Mouse (Mus musculus): ENCODE data around the gene Tle6. TPM values are rescaled to one million over a fixed set of nuclear protein-coding genes. Genes with fewer than 3 reads are reported as not detected.

Gene Tle6
- polyA plus RNA-seq, 1 experiment, result 8.6 TPM

DNA sequence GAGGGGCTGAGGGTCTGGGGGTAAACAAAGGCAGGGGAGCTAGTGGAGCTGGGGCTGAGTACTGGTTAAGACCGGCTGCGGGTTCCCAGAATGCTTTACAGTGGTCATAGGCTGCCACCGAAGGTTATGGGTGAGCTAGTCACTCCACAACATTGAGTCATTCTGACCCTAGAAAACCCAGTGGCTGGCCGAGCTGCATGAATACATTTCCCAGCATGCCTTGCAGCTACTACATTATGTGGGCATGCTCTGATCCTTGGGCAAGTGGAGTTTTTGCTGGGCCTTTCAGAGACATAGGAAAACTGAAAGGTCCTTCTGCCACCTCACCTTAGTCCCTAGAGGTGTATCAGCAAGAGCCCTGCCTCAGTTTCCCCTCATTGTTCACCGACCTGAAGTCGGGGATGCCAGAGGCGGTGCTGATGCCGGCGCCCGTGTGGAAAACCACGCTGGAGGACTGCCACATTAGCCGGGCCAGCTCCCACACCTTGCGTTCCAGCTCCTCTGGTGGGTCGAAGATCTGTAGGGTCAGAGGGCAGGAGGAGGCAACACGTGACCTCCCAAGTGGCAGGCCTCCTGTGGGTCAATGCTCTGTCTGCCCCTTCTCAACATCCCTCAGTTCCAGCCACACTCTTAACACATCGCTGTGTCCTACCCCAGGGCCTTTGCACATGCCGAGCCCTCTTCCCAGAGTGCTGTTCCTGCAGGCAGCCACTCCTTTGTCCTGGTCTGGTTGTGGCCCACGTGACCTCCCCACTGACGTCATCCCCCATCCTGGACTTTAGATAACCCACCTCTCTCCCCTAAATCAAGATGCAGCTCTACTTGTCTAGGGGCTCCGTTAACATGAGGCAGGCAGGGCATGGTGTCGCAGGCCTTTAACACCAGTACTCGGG lies 25.5 kb upstream of the Tle6 start:
- TF ChIP-seq USF1 (IDR thresholded peaks at IDR 0.05; ENCODE audit: low read depth) (peak; percentile 90), MAX (IDR thresholded peaks at IDR 0.05) (no peak), CTCF (IDR thresholded peaks at IDR 0.05; ENCODE audit: control insufficient read depth, insufficient read depth, insufficient read length) (no peak)
- Histone ChIP-seq H3K27me3 (ENCODE audit: control insufficient read depth, insufficient read depth, insufficient read length) (no peaks in the 10 kb centered on the region), H3ac (ENCODE audit: control insufficient read depth, insufficient read length, low read depth) (no peak overlapping the region), H3K36me3 (ENCODE audit: control insufficient read depth, insufficient read depth) (peaks cover 10% of the 10 kb centered on the region), H3K79me3 (ENCODE audit: low read depth) (no peaks in the 10 kb centered on the region), H3K79me2 (ENCODE audit: control insufficient read depth, insufficient read depth) (peaks cover 9% of the 10 kb centered on the region), H3K4me3 (ENCODE audit: insufficient read depth, poor library complexity, severe bottlenecking) (peak overlapping the region; percentile 65)

DNA sequence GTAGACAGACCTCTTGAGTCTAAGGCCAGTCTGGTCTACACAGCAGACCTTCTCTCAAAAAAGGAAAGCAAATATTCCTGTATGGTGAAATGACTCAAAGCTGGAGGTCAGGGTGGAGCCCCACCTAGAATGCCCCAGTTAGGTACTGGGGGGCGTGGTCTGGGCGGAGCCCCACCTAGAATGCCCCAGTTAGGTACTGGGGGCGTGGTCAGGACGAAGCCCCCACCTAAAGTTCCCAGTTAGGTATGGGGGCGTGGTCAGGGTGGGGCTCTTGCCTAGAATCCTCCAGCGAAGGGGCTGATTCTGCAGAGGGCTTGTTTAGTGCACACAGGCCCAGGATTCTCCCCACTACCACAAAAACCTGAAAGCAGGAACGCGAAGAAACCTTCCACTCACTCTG lies 22.6 kb upstream of the Tle6 start:
- no peak for TF ChIP-seq CTCF (IDR thresholded peaks at IDR 0.05; ENCODE audit: control insufficient read depth, insufficient read depth, insufficient read length)
- no peak for TF ChIP-seq FOSL1 (IDR thresholded peaks at IDR 0.05; ENCODE audit: insufficient read depth, low read length, poor library complexity, severe bottlenecking)
- TF ChIP-seq CEBPB (IDR thresholded peaks at IDR 0.05; ENCODE audit: low read depth), result no peak
- no peak for TF ChIP-seq MAX (IDR thresholded peaks at IDR 0.05)
- TF ChIP-seq MYOD1 (IDR thresholded peaks at IDR 0.05; ENCODE audit: control insufficient read depth, insufficient read length, low read depth), result no peak
- no peak for TF ChIP-seq USF1 (IDR thresholded peaks at IDR 0.05; ENCODE audit: low read depth)
- no peak for TF ChIP-seq MYOG (IDR thresholded peaks at IDR 0.05; ENCODE audit: control insufficient read depth, extremely low read depth, insufficient read length)
- peaks cover 9% of the 10 kb centered on the region for H3K79me2 ChIP-seq (ENCODE audit: control insufficient read depth, insufficient read depth)
- H3K4me3 ChIP-seq (ENCODE audit: insufficient read depth, poor library complexity, severe bottlenecking), result no peak overlapping the region
- no peaks in the 10 kb centered on the region for H3K27me3 ChIP-seq (ENCODE audit: control insufficient read depth, insufficient read depth, insufficient read length)
- peaks cover 10% of the 10 kb centered on the region for H3K36me3 ChIP-seq (ENCODE audit: control insufficient read depth, insufficient read depth)
- H3K79me3 ChIP-seq (ENCODE audit: low read depth), result no peaks in the 10 kb centered on the region
- no peak overlapping the region for H3ac ChIP-seq (ENCODE audit: control insufficient read depth, insufficient read length, low read depth)

DNA sequence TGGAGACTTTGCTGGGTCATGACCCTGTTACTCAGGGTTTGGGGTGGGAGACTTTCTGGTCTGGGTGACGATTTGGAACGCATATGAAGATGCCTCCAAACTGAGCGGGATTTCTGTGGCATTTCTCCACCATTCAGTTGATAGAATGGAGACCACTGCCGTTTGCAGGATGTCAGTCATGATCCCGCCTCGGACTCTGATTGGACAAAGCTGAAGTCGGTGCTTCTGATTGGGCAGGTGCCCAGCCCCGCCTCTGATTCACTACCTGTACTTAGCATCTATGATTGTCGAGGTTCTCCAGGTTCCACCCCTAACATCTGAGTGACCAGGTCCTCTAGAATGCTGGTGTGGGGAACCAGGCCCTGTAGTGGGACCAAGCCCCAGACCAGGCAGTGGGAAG lies 19.9 kb upstream of the Tle6 start:
- H3K27me3 ChIP-seq (ENCODE audit: control insufficient read depth, insufficient read depth, insufficient read length), result no peaks in the 10 kb centered on the region
- no peak overlapping the region for H3K4me3 ChIP-seq (ENCODE audit: insufficient read depth, poor library complexity, severe bottlenecking)
- TF ChIP-seq MYOG (IDR thresholded peaks at IDR 0.05; ENCODE audit: control insufficient read depth, extremely low read depth, insufficient read length), result no peak
- TF ChIP-seq MYOD1 (IDR thresholded peaks at IDR 0.05; ENCODE audit: control insufficient read depth, insufficient read length, low read depth), result no peak
- TF ChIP-seq CTCF (IDR thresholded peaks at IDR 0.05; ENCODE audit: control insufficient read depth, insufficient read depth, insufficient read length), result no peak
- TF ChIP-seq MAX (IDR thresholded peaks at IDR 0.05), result no peak
- TF ChIP-seq USF1 (IDR thresholded peaks at IDR 0.05; ENCODE audit: low read depth), result no peak
- TF ChIP-seq CEBPB (IDR thresholded peaks at IDR 0.05; ENCODE audit: low read depth), result no peak
- TF ChIP-seq FOSL1 (IDR thresholded peaks at IDR 0.05; ENCODE audit: insufficient read depth, low read length, poor library complexity, severe bottlenecking), result no peak
- H3K79me3 ChIP-seq (ENCODE audit: low read depth), result no peaks in the 10 kb centered on the region
- H3K79me2 ChIP-seq (ENCODE audit: control insufficient read depth, insufficient read depth), result no peaks in the 10 kb centered on the region
- no peak overlapping the region for H3ac ChIP-seq (ENCODE audit: control insufficient read depth, insufficient read length, low read depth)
- H3K36me3 ChIP-seq (ENCODE audit: control insufficient read depth, insufficient read depth), result peaks cover 10% of the 10 kb centered on the region

DNA sequence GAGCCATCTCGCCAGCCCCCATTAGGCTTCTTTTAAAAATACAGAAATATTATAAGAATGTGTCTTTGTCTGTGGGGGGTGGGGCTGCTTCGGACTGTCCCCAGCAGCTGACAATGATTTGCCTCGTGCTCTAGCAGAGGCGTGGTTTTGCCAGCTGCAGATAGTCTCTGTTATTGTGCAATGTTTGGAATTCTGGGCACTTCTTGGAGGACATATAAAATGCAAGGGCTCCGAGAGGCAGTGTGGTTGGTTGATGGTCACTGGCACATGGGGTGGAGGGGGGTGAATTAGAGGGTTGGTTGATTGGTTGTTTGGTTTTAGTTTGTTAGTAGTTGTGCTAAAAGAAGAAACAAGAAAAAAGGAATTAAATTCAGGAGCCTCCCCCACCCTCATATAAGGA lies 19.1 kb upstream of the Tle6 start:
- H3K79me2 ChIP-seq (ENCODE audit: control insufficient read depth, insufficient read depth), result no peaks in the 10 kb centered on the region
- H3K79me3 ChIP-seq (ENCODE audit: low read depth), result no peaks in the 10 kb centered on the region
- H3ac ChIP-seq (ENCODE audit: control insufficient read depth, insufficient read length, low read depth), result no peak overlapping the region
- no peaks in the 10 kb centered on the region for H3K27me3 ChIP-seq (ENCODE audit: control insufficient read depth, insufficient read depth, insufficient read length)
- H3K36me3 ChIP-seq (ENCODE audit: control insufficient read depth, insufficient read depth), result peaks cover 8% of the 10 kb centered on the region
- TF ChIP-seq CEBPB (IDR thresholded peaks at IDR 0.05; ENCODE audit: low read depth), result peak; percentile 42
- no peak for TF ChIP-seq MYOG (IDR thresholded peaks at IDR 0.05; ENCODE audit: control insufficient read depth, extremely low read depth, insufficient read length)
- H3K4me3 ChIP-seq (ENCODE audit: insufficient read depth, poor library complexity, severe bottlenecking), result no peak overlapping the region

DNA sequence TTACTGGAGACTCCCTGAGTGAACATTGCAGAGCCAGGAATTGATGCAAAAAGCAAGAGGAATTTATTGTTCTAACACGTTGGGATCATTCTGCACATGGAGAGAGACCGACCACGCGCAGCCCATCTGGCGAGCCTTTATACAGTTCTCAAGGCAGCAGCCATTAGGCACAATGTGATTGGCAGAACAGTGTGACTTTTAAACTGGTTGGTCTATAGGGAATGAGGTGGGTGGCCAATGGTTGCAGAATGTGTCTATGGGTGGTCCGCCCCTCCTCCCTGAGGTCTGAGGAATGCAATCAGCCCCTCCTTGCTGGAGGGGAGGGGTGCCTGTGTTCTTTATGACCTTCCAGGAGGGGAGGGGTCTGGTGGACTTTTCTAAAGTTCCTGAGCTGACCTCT lies 14.6 kb upstream of the Tle6 start:
- Histone ChIP-seq H3K79me2 (ENCODE audit: control insufficient read depth, insufficient read depth) (no peaks in the 10 kb centered on the region), H3K27me3 (ENCODE audit: control insufficient read depth, insufficient read depth, insufficient read length) (no peaks in the 10 kb centered on the region), H3K36me3 (ENCODE audit: control insufficient read depth, insufficient read depth) (no peaks in the 10 kb centered on the region), H3K4me3 (ENCODE audit: insufficient read depth, poor library complexity, severe bottlenecking) (no peak overlapping the region), H3K79me3 (ENCODE audit: low read depth) (no peaks in the 10 kb centered on the region), H3ac (ENCODE audit: control insufficient read depth, insufficient read length, low read depth) (no peak overlapping the region)
- TF ChIP-seq MYOD1 (IDR thresholded peaks at IDR 0.05; ENCODE audit: control insufficient read depth, insufficient read length, low read depth), result no peak
- TF ChIP-seq CEBPB (IDR thresholded peaks at IDR 0.05; ENCODE audit: low read depth), result no peak
- TF ChIP-seq CTCF (IDR thresholded peaks at IDR 0.05; ENCODE audit: control insufficient read depth, insufficient read depth, insufficient read length), result no peak
- TF ChIP-seq MYOG (IDR thresholded peaks at IDR 0.05; ENCODE audit: control insufficient read depth, extremely low read depth, insufficient read length), result no peak
- no peak for TF ChIP-seq MAX (IDR thresholded peaks at IDR 0.05)
- TF ChIP-seq FOSL1 (IDR thresholded peaks at IDR 0.05; ENCODE audit: insufficient read depth, low read length, poor library complexity, severe bottlenecking), result no peak

DNA sequence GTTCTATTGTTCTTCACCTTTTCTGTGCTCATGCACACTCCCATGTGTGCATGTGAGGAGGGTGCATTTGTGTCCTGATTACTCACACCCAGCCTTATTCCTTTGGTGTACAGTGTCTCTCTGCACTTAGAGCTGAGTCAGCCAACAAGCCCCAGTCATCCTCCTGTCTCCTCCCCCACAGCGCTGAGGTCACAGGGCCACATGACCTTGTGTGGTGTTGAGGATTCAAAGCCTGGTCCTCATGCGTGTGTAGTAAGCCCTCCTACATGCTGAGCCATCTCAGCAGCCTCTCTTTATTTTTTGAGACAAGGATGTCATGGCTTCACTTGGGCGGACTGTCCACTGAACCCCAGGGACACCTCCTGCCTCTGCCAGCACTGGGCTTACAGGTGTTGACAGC lies 11.9 kb upstream of the Tle6 start:
- TF ChIP-seq FOSL1 (IDR thresholded peaks at IDR 0.05; ENCODE audit: insufficient read depth, low read length, poor library complexity, severe bottlenecking) (no peak), CTCF (IDR thresholded peaks at IDR 0.05; ENCODE audit: control insufficient read depth, insufficient read depth, insufficient read length) (no peak), MYOG (IDR thresholded peaks at IDR 0.05; ENCODE audit: control insufficient read depth, extremely low read depth, insufficient read length) (no peak), MAX (IDR thresholded peaks at IDR 0.05) (no peak), CEBPB (IDR thresholded peaks at IDR 0.05; ENCODE audit: low read depth) (no peak), USF1 (IDR thresholded peaks at IDR 0.05; ENCODE audit: low read depth) (peak; percentile 73)
- Histone ChIP-seq H3K79me2 (ENCODE audit: control insufficient read depth, insufficient read depth) (no peaks in the 10 kb centered on the region), H3ac (ENCODE audit: control insufficient read depth, insufficient read length, low read depth) (no peak overlapping the region), H3K27me3 (ENCODE audit: control insufficient read depth, insufficient read depth, insufficient read length) (no peaks in the 10 kb centered on the region), H3K79me3 (ENCODE audit: low read depth) (no peaks in the 10 kb centered on the region), H3K4me3 (ENCODE audit: insufficient read depth, poor library complexity, severe bottlenecking) (no peak overlapping the region), H3K36me3 (ENCODE audit: control insufficient read depth, insufficient read depth) (no peaks in the 10 kb centered on the region)

All from C2C12 (cell line).